Mouse (Mus musculus) thymus, postnatal 10 days (tissue): ENCODE data around the gene Pirb.

Experiments
- DNase-seq, 2 experiments: peaks; one replicate each; pipeline ENCODE4 v3.0.0; 2021; ENCODE audit warnings: low spot score in 2 of 2

Pirb gene

DNA sequence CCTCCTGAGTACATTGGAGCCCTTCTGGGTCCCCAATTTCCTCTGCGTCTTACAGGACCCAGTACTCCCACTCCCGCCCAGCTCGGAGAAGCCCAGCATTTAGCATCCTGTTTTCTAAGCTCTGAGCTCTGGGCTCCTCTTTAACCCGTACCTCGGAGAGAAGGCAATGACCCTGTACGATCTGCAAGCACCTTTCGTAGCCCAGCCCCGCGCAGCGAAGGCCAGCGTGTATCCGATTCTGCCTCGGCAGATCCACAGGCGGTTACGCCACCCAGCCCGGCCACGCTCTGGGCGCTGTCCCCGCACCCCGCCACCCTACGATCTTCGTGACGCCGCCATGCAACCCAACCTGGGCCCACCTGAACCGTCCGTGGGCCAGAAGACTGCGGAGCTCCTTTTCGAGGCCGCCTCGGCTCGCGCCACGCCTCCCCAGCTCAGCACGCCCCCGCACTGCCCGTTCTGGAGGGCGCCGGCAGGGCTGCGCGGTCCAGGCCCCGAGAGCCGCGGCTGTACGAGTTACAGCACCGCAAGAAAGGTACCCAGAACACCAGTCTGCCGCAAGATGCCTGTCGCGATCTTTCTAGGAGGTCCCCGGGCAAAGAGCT, 27.7 kb downstream of the Pirb start, which contains the start of gene Tsen34:
Tsen34 (plus strand) TSS at position 482 of the 605 bp plus-strand sequence.
- DNase-seq, result no peak

DNA sequence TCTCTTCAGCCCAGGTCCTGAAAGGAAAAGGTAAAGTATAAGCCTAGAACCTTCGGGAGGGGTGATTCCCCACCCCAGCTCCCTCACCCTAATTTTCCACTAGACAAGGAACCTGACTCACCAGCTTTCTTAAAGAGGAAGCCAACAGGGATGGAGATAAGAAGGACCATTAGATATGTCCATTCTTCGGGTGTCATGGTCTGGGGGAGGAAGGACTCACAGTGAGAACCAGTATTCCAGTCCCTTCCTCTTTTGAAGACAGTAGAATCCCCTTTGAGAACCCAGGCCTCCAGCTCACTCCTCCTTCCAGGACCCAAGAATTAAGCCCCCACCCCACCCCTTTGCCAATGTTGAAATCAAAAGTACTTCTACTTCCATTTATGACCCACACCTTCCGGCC, 28.3 kb downstream of the Pirb start:
- DNase-seq, result no peak

DNA sequence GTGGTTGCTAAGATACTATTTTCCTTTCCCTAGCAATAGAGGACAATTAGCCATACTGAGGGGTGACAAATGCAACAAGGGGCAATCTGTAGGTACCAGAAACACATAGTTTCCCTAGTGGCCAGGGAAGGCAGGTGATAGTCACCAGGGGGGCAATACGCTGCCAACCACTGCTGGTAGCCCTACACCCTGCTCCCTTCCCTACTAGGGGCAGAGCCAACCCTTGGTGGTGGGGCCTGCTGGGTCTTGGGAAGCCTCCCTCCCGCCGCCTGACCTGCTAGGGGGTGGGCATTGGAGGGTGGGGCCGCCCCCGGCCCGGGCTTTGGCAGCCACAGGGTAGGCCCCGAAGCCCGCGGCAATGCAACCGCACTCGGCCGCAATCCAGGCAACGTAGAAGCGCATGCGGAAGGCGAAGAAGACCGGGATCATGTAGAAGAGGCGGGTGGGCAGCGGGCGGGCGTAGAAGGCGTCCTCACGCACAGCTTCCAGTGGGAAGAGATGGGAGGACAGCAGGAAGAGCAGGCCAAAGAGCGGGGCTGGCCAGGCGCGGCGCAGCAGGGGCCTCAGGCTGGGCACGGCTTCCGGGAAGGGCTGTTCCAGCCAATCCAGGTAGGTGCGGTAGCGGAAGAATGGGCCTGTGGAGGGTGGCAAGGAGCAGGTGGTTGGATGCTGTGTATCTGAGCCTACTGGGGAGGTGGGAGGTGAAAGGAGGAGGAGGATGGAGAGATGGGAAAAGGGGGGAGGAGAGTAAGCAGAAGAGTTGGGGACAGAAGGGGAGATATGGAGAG, 34.6 kb downstream of the Pirb start:
- no peak for DNase-seq

- no peak for DNase-seq
Observed at GRCm38 (mm10) chr7:3684698-3685097, 35.5 kb downstream of the Pirb start.

DNA sequence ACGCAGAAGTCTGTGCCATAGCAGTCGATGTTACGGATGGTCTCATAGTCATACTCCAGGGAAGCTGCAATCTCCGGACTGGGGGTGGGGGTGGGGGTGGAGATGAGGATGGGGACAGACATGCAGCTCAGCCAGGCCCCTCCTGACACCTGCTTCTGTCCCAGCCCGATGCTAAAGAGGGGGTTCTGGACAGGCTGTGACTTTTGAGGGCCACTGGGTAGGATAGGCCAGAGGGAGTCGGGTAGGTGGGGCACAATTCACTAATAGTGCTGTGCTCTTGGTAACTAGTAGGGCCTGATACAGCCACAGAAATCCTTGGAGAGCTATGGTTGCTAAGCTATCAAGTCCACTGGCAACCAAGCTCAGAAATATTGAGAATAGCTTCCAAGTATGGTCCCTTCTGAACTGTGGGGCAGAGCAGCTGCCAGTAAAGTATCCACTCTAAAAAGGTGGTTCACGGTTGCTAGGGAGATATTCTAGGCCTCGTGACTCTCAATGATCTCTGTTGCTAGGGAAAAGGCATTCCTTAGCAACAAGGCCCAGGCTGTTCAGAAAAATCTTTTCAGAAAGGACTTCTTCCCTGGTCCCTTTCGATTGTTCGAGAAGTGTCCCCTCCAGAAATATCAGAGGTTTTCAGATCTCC, 36.2 kb downstream of the Pirb start:
- DNase-seq, result no peak

- DNase-seq, result no peak
Observed at GRCm38 (mm10) chr7:3677342-3677741, 42.8 kb downstream of the Pirb start, which contains the start of gene Tmc4. Gene Tmc4, minus strand, starts transcription at chr7:3677553.

DNA sequence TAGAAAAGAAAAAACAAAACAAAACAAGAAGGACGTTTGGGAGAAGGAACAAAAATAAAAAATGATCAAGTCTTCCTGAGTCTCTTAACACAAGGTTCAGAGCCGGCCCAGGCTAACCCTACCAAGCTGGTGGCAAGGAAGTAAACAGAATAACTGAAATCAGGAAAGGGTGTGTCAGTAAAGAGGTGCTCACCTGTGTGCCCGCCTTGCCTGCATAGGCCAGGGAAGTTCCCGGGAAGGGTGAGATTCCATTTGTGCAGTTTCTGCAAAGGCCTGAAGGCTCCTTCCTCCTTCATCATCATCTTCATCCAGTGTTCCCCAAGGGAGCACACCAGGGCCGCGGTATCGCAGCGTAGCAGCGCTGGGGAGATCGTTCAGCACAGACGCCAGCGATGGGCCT, 43.8 kb downstream of the Pirb start:
- DNase-seq, result no peak

DNA sequence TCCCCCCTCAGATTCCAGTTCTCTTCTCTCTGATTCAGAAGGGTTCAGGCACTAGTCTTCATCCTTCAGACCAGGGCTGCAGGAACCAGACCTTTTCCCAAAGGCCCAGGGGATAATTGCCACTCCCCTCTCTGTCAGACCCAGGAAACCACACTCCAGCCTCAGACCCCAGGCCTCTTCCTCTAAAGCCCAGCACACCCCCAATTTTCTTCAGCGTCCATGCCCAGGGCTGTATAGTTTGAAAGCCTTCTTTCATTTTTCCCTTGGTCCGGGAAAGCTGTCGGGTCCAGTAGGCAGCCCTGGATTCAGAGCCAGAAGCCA, 45.0 kb downstream of the Pirb start:
- no peak for DNase-seq

DNA sequence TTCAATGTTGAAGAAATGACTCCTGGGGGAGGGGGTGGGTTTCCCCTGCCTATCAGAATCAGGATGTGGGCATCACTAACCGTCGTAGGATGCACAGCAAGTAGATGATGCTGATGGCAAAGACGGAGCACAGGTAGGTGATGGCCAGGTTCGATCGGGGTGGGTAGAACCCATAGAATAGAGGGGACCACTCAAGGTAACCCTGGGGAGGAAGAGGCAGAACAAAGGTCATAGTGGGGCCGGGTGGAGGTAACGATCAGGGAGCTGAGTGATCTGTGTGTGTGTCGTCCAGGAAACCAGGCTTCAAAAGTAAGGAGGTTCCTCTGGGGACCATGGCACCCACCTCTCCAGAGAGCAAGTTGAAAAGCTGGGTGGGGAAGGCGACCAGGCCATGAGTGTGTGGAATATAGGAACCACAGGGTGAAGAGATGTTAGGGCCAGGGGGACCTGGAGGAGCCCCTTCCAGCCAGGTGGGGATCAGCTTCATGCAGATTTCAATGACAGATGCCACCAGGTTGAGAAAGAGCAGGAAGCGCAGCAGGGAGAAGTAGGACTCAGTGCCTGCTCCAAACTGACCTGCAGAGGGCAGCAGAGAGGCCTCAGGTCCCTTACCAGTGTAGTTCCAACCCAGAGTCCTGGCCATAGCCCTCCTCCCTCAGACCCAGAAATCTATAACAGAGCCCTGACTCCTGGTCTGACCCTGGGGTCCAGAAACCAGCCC, 45.5 kb downstream of the Pirb start:
- peak; percentile 64 to 89 for DNase-seq

DNA sequence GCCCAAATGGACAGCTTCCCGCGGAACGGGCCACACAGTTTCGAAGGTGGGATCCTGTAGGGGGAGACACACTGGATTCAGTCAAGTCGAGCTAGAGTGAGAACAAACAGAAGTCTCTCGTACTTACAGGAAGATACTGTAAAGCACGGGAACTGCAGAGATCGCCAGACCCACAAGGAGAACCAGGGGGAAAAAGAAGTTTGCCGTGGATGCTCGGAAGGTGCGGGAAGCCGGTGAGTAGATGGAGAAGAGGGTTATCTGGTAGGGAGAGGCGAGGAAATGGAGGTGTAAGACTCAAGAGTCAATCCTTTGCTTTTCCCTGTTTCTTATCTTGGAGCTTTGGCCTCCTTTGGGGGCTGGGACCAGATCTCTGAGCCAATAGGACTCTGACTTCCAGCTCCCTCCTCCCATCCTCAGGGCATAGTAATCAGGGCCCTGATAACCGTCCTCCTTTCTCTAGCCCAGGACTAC, 53.2 kb downstream of the Pirb start:
- DNase-seq, result no peak

DNA sequence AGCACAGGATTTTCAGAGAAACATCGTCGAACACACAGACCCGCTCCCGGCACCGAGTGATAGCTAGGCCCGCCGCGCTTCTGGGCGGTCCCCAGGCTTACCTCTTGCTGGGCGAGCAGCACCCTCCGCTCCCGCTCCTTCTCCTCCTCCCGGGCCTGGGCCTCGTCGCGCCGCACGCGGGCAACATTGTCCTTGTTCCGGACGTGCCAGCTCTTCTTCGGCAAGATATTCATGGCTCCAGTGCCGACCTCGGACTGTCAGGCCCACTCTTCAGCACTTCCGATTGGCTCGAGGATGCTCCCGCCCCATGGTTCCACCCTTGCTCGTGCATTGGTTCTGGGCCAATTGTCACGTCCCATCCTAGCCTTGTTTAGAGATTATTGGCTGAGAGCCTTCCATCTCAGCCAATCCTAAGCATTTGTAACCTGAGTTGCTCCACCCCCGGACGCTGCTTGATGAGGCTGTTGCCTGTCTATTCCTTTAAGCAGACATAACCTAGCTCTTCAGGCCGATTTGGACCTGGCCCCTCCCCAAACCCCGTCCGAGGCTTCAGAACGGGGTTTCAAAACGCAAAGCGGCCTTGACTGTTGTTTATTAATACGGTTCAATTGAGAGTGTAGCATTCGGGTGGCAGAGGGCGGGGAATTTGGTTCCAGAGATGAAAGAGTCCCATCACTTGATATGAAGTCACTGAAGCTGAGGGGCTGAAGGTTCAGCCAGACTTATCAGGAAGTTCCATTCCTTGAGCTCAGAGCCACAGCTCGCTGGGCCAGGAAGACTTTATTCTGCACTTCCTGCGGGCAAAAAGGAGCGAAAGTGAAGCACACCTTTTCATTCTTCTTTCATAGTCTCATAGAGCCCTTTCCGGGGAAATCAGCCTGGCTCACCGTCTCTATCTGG, 54.7 kb downstream of the Pirb start, which contains the start of gene Leng1:
Leng1 (minus strand) TSS at position 626 of the 900 bp plus-strand sequence.
- peak; percentile 85 to 88 for DNase-seq

GRCm38 (mm10) chr7:3664524-3665214, 55.5 kb downstream of the Pirb start:
- DNase-seq, result no peak
